Mouse (Mus musculus) midbrain, embryonic 12.5 days (tissue): ENCODE measurements at regions not wholly inside any gene's neighbourhood (a gene's known extent, or its start where the extent isn't known, plus 50 kb on each side); places are given as distances from the start of the nearest gene placed in this dataset.
"Not testable (repeated sequence)": the region's sequence is repeated elsewhere in the genome, so short reads cannot be mapped to it uniquely, and the experiment has no call there.

Experiments
- ATAC-seq: fragments of 200-750 bp; cut with Nextera tagmentation; 2 replicates; pipeline ENCODE4 v1.8.0; 2017; ENCODE audit warnings: low read depth, moderate TSS enrichment, moderate library complexity; ENCODE audit not compliant: low FRiP score
- H3K27ac ChIP-seq: fragments of 300-500 bp; sonication (generic); replicated peaks from 2 replicates; pipeline ENCODE4 v1.5.1; 2016; ENCODE audit warnings: mild to moderate bottlenecking
- H3K27me3 ChIP-seq: fragments of 300-500 bp; sonication (generic); 2 replicates; pipeline ENCODE4 v1.6.1; 2016; ENCODE audit warnings: mild to moderate bottlenecking
- H3K36me3 ChIP-seq: fragments of 300-500 bp; sonication (generic); 2 replicates; pipeline ENCODE4 v1.6.1; 2016
- H3K4me1 ChIP-seq: fragments of 300-500 bp; sonication (generic); 2 replicates; pipeline ENCODE4 v1.6.1; 2016
- H3K4me2 ChIP-seq: fragments of 300-500 bp; sonication (generic); replicated peaks from 2 replicates; pipeline ENCODE4 v1.6.1; 2016; ENCODE audit warnings: mild to moderate bottlenecking, moderate library complexity
- H3K4me3 ChIP-seq: fragments of 300-500 bp; sonication (generic); 2 replicates; pipeline ENCODE4 v1.5.1; 2016; ENCODE audit warnings: mild to moderate bottlenecking
- H3K9ac ChIP-seq: fragments of 300-500 bp; sonication (generic); replicated peaks from 2 replicates; pipeline ENCODE4 v1.6.1; 2016; ENCODE audit warnings: mild to moderate bottlenecking, moderate library complexity
- H3K9me3 ChIP-seq: fragments of 300-500 bp; sonication (generic); 2 replicates; pipeline ENCODE4 v1.6.1; 2016; ENCODE audit warnings: mild to moderate bottlenecking
- WGBS: fragments of 180-500 bp; shearing (Covaris S2); methylation state at CpG from one replicate; pipeline ENCODE4 v1.1.7; 2016; 5-methylcytosine and 5-hydroxymethylcytosine counted together

DNA sequence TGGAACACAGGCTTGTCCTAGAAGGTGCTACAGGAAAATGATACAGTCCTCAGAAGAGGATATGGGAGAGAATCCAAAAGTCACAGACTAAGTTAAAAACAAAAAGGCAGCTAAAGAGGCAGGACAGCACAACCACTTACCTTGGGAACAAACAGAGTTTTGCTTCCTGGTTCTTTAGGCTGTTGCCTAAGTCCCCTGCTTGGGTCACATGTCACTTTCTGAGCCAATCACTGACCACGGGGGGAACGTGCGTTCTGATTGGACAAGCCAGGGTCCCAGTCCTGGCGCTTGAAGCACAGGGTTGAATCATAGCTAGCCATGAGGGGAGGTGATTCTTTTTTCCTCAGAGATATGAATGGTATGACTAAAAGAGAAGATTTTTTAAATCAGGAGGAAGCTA lies 216.4 kb downstream of the Glrx3 start:
- 96% methylated on average over 4 of the region's 4 CpGs for WGBS
- H3K4me3 ChIP-seq, result no peak overlapping the region
- no peaks in the 10 kb centered on the region for H3K9me3 ChIP-seq
- H3K27ac ChIP-seq, result no peak overlapping the region
- ATAC-seq, result no peak
- H3K9ac ChIP-seq, result no peak overlapping the region
- no peaks in the 10 kb centered on the region for H3K27me3 ChIP-seq
- H3K4me2 ChIP-seq, result no peak overlapping the region
- H3K4me1 ChIP-seq, result no peaks in the 10 kb centered on the region; the same call in 1 of the 2 replicates
- H3K36me3 ChIP-seq, result no peaks in the 10 kb centered on the region

DNA sequence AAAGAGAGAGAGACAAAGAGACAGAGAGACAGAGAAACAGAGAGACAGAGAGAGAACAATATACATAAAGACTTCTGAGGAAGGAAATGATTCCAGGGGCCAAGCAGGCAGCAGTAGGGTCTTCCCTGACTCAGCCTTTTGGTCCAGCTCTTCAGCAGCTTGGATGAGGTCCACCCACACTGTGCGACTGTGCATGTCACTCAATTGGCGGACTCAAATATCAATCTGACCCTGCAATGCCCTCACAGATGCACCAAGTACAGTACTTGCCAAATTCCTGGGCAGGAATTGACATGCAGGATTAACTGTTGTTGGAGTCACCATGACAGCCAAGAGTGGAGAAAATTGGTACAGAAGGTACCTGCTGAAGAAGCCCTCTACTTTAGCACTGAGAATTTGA lies 229.8 kb downstream of the Glrx3 start:
- no peaks in the 10 kb centered on the region for H3K27me3 ChIP-seq
- no peaks in the 10 kb centered on the region for H3K36me3 ChIP-seq
- H3K4me1 ChIP-seq, result no peaks in the 10 kb centered on the region
- ATAC-seq, result no peak
- H3K9me3 ChIP-seq, result no peaks in the 10 kb centered on the region
- H3K27ac ChIP-seq, result no peak overlapping the region
- no peak overlapping the region for H3K4me3 ChIP-seq
- no peak overlapping the region for H3K9ac ChIP-seq
- 89% methylated on average over 2 of the region's 2 CpGs for WGBS
- no peak overlapping the region for H3K4me2 ChIP-seq

DNA sequence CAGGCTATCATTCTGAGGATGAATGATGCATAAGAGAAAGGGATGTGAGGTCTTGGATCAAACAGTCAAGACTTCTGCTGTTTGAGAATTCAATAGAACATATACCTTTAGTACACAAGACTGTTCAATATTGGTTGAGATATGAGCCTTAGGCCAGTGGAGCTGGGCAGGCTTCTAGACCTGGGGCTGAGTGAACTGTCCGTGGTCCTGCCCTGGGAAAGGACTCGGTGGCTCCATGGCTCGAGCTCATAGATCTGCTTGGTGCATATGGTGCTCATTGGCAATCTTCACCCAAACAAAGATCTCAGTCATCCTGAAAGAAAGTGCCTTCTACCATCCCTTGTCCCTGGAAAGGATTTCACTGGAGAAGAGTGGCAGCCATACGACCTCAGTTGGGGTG lies 233.7 kb downstream of the Glrx3 start:
- Histone ChIP-seq H3K36me3 (no peaks in the 10 kb centered on the region), H3K4me2 (no peak overlapping the region), H3K27me3 (no peaks in the 10 kb centered on the region), H3K4me1 (no peaks in the 10 kb centered on the region), H3K9ac (no peak overlapping the region), H3K4me3 (no peak overlapping the region), H3K9me3 (no peaks in the 10 kb centered on the region), H3K27ac (no peak overlapping the region)
- 58% methylated on average over 4 of the region's 4 CpGs for WGBS
- no peak for ATAC-seq

DNA sequence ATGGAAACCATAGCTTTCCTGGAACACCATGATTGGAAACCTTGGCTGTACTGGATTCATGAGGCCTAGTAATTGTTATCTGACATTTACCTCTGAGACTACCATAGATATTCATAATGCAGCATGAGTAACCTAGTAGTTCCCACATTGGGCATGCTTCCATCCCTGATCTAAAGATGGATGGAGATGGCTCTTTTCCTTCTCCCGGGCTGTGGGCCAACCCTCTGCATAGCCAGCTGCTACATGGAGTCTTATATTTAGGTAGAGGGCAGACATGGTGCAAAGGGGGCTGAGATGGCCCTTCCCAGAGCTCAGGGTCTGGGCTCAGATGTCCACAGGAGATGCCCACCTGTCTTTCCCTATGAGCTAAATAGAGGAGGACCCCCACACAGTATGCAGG lies 237.2 kb downstream of the Glrx3 start:
- no peaks in the 10 kb centered on the region for H3K27me3 ChIP-seq
- no peak for ATAC-seq
- no peaks in the 10 kb centered on the region for H3K4me1 ChIP-seq
- no peak overlapping the region for H3K9ac ChIP-seq
- no peaks in the 10 kb centered on the region for H3K9me3 ChIP-seq
- 97% methylated on average over 1 of the region's 1 CpGs for WGBS
- no peak overlapping the region for H3K4me2 ChIP-seq
- no peaks in the 10 kb centered on the region for H3K36me3 ChIP-seq
- no peak overlapping the region for H3K4me3 ChIP-seq
- H3K27ac ChIP-seq, result no peak overlapping the region

DNA sequence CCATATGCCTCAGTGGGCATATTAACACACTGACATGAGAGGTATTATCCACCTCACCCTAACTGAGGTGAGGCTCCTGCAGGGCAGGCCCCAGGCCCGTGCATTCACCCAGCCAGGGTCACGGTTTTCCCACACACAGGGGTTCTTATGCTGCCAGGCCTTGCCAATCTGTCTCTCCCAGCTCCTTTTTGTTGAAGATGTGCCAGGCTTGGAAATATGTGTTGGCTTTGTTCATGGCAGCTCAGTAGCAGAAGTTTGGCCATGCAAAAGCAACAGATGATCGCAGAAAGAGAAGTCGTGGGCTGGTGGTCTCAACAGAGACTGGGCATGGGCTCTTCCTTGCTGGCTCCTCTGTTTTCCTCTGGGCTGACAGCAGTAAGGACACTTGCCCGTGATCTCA lies 238.0 kb downstream of the Glrx3 start:
- Histone ChIP-seq H3K9ac (no peak overlapping the region), H3K27ac (no peak overlapping the region), H3K4me2 (no peak overlapping the region), H3K27me3 (no peaks in the 10 kb centered on the region), H3K4me1 (no peaks in the 10 kb centered on the region), H3K36me3 (no peaks in the 10 kb centered on the region), H3K9me3 (no peaks in the 10 kb centered on the region), H3K4me3 (no peak overlapping the region)
- WGBS, result 96% methylated on average over 5 of the region's 5 CpGs
- ATAC-seq, result no peak

DNA sequence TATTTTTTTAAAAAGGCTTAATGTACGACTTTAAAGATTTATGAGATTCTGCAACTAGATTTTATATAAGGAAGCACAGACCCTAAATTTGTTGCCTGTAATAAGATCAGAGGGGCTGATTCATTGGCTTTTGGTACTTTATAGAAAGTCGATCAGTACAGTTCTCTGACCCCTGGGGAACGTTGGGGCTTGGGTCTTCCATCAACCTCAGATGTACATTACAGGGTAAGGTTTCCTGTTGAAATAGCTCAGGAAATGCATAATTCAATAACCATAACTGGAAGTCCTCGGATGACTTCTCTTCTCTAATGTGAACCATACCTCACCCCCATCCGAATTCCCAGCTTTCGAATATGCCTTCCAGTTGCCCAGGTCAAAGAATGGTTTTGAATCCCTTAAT lies 247.4 kb downstream of the Glrx3 start:
- H3K9ac ChIP-seq, result no peak overlapping the region
- H3K4me3 ChIP-seq, result no peak overlapping the region
- H3K36me3 ChIP-seq, result no peaks in the 10 kb centered on the region
- H3K4me1 ChIP-seq, result 0 out of 2 replicates have a peak, but pooled peaks cover 3% of the 10 kb centered on the region
- WGBS, result 79% methylated on average over 6 of the region's 6 CpGs
- H3K27me3 ChIP-seq, result no peaks in the 10 kb centered on the region
- H3K27ac ChIP-seq, result no peak overlapping the region
- ATAC-seq, result no peak
- no peaks in the 10 kb centered on the region for H3K9me3 ChIP-seq
- no peak overlapping the region for H3K4me2 ChIP-seq

DNA sequence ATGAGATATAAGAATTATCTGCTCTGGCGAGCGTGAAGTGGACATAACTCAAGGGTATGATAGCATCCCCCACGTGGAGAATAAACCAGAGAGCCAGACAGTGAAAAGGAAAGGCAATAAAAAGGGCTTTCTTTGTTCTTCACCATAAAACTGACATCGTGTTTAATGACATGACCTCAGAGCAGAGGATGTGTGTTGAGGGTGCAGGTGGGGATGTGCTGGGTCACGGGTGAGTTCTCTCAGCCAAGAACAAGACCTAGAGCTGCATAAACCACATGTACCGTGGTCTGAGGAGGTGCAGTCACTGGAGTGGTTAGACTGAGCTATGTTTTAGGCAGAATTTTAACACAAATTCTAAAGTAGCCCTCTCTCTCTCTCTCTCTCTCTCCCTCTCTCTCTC lies 247.9 kb downstream of the Glrx3 start:
- H3K9me3 ChIP-seq, result no peaks in the 10 kb centered on the region
- no peak overlapping the region for H3K4me2 ChIP-seq
- H3K27me3 ChIP-seq, result no peaks in the 10 kb centered on the region
- H3K4me1 ChIP-seq, result 0 out of 2 replicates have a peak, but pooled peaks cover 3% of the 10 kb centered on the region
- no peak overlapping the region for H3K27ac ChIP-seq
- 81% methylated on average over 6 of the region's 6 CpGs for WGBS
- ATAC-seq, result no peak
- H3K9ac ChIP-seq, result no peak overlapping the region
- no peak overlapping the region for H3K4me3 ChIP-seq
- H3K36me3 ChIP-seq, result no peaks in the 10 kb centered on the region

DNA sequence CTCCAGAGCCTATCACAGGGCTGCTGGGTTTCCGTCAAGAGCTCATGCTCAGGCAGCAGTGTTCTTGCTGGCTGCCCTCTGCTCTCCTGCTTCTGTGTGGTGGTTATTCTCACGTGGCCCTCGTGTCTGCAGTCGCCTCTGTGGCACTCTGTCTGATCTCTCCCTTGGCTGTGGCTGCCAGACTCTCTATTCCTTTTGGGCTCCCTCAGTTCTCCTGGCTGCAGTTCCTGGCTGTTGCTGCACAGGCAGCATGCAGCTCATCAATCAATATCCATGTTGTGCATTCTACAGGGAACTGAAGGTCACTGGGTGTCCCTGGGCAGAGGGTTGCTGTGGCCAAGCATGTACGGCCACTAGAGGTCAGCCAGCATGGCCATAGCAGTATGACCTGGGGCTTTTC lies 259.4 kb downstream of the Glrx3 start:
- no peak overlapping the region for H3K27ac ChIP-seq
- no peaks in the 10 kb centered on the region for H3K27me3 ChIP-seq
- no peaks in the 10 kb centered on the region for H3K4me1 ChIP-seq
- H3K4me2 ChIP-seq, result no peak overlapping the region
- no peaks in the 10 kb centered on the region for H3K9me3 ChIP-seq
- H3K36me3 ChIP-seq, result no peaks in the 10 kb centered on the region
- no peak overlapping the region for H3K4me3 ChIP-seq
- no peak for ATAC-seq
- H3K9ac ChIP-seq, result no peak overlapping the region
- WGBS, result 91% methylated on average over 5 of the region's 5 CpGs

DNA sequence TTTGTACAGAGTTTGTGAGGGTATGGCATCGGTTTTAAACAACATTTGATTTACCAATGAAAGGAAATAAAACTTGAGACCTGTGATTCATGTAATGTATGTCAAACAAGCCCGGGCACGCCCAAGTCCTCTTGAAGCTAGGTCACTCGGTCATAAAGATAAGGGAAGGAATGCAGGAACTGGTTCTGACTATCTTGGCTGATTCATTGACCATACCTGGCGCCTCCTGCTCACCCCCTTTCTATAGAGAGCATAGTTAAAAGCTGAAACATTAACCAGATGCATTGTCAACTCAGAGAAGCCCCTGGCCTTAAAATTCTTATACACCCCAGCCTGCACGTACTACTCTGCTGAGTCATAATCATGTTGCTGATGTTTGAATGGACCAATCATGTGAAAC lies 261.1 kb downstream of the Glrx3 start:
- H3K9me3 ChIP-seq, H3K27ac ChIP-seq, ATAC-seq, H3K4me3 ChIP-seq, H3K36me3 ChIP-seq, H3K9ac ChIP-seq, H3K4me2 ChIP-seq, H3K4me1 ChIP-seq, H3K27me3 ChIP-seq: not testable (repeated sequence)
- WGBS, result 94% methylated on average over 6 of the region's 6 CpGs

DNA sequence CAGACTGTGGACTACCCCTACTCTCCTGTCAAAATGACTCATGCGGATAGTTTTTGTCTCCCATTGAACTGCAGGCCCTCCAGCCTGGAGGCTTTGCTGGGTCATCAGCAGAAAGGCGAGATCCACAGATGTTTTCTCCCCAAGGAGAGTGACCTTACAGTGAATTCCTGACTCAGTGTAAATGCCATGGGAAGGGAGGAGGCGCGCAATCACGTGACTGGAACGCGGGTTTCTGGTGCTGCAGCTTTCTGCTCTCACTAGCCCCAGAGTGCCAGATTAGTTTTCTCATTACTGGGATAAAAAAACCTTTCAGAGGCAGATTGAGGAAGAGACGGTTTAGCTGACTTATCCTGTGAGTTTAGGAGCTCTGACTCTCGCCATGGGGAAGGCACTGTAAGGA lies 275.4 kb downstream of the Glrx3 start:
- no peaks in the 10 kb centered on the region for H3K36me3 ChIP-seq
- WGBS, result 62% methylated on average over 9 of the region's 9 CpGs
- ATAC-seq, result no peak
- no peak overlapping the region for H3K4me3 ChIP-seq
- H3K27me3 ChIP-seq, result no peaks in the 10 kb centered on the region
- H3K4me2 ChIP-seq, result no peak overlapping the region
- H3K27ac ChIP-seq, result no peak overlapping the region
- no peak overlapping the region for H3K9ac ChIP-seq
- no peaks in the 10 kb centered on the region for H3K9me3 ChIP-seq
- H3K4me1 ChIP-seq, result no peaks in the 10 kb centered on the region

DNA sequence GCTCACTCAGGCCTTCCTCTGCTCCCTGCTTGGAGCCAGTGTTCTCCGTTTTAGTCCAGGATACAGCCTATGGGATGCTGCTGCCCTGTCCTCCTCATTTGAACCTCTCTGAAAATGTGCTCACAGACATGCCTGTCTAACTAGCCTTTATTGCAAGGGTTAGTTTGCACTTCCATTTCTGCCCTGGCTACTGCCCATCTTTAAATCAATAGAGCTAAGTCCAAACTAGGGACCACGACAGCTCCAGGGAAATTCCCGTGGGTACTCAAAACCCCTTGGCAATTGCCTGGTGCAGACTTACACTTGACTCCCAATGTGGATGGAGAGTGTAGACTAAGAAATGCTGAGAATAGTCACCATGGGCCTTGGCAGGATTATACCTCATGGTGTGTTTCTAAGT lies 276.4 kb downstream of the Glrx3 start:
- no peak overlapping the region for H3K4me3 ChIP-seq
- no peak overlapping the region for H3K27ac ChIP-seq
- H3K4me2 ChIP-seq, result no peak overlapping the region
- H3K9me3 ChIP-seq, result no peaks in the 10 kb centered on the region
- H3K36me3 ChIP-seq, result no peaks in the 10 kb centered on the region
- H3K4me1 ChIP-seq, result no peaks in the 10 kb centered on the region
- H3K27me3 ChIP-seq, result no peaks in the 10 kb centered on the region
- WGBS, result 86% methylated on average over 3 of the region's 3 CpGs
- ATAC-seq, result no peak
- no peak overlapping the region for H3K9ac ChIP-seq

DNA sequence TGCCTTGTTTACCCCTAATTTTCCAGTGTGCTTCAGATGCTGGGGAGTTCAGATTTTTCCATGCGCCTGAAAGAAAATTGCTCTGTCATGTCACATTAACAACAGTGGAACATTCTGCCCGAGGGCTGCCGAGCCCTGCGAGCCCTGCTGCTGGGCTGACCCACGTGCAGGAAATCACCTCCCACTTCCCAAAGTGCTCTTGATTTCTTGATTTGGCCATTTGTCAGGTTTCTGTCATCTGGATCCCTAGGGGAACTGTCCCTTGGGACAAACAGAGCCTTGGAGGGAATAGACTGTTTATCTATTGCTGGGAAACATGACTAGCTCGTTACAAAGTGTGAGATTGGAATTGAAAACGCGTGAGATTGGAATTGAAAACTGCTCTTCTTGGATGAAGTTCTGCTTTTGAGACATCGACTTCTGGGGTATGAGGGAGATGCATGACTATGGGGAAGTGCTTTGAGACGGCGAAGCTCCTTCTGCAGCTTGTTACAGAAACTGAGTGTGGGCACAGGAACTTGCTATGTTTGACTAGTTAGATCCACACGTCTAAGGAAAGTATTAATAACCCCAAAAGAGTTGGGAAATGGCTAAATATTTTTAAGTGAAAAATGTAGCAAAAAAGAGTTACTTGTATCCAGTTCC lies 277.0 kb downstream of the Glrx3 start:
- Histone ChIP-seq H3K4me1 (no peaks in the 10 kb centered on the region), H3K36me3 (no peaks in the 10 kb centered on the region), H3K27me3 (no peaks in the 10 kb centered on the region), H3K27ac (no peak overlapping the region), H3K4me2 (no peak overlapping the region), H3K4me3 (no peak overlapping the region), H3K9me3 (no peaks in the 10 kb centered on the region), H3K9ac (no peak overlapping the region)
- 67% methylated on average over 12 of the region's 12 CpGs for WGBS
- ATAC-seq, result no peak

DNA sequence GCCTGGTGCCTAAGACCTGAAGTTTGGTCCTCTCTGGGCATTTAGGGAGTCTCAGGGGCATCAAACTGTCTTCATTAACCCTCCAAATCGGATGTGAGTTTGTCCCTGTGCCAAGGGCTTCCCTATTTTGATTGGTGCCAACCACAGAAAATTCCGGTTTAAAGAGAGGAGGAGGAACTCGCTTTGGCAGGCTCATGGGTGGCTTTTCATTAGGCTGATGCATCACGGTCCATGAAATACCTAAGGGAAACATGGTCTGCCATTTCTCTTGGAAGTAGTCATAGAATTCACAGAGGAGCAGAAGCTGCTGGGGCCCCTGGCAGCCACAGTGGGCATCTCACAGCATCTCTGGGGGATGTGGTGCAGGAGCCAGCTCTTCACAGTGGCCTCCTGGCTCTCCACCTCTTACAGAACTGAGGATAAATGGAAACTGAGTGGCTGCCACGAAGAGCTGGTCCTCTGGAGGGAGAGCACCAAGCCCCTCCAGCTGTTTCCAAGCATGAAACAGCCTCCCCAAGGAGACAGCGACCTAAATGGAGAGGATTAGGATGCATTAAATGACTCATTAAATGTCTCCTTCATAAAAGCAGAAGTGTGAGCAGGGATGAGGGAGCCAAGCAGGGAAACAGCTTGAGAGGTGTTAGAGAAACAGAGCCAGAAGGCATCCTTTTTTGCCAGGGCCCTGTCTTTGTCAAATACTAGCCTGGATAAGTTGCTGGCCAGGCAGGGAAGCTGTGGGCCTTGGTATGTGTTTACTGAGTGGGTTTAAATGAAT lies 277.9 kb downstream of the Glrx3 start:
- Histone ChIP-seq H3K27me3 (no peaks in the 10 kb centered on the region), H3K9ac (no peak overlapping the region), H3K36me3 (no peaks in the 10 kb centered on the region), H3K4me2 (no peak overlapping the region), H3K27ac (no peak overlapping the region), H3K9me3 (no peaks in the 10 kb centered on the region), H3K4me3 (no peak overlapping the region), H3K4me1 (no peaks in the 10 kb centered on the region)
- ATAC-seq, result no peak
- WGBS, result 70% methylated on average over 6 of the region's 6 CpGs
